Mouse (Mus musculus) midbrain, embryonic 10.5 days (tissue): ENCODE measurements around the gene Zbtb16. TPM values are rescaled to one million over a fixed set of nuclear protein-coding genes. Genes with fewer than 3 reads are reported as not detected.

Source experiments
- DNase-seq: peaks from one replicate; pipeline ENCODE4 v3.0.0-alpha.2; 2017; ENCODE audit warnings: low spot score
- H3K27ac ChIP-seq: fragments of 300-500 bp; sonication (generic); replicated peaks from 2 replicates; pipeline ENCODE4 v1.5.1; 2016; ENCODE audit warnings: mild to moderate bottlenecking
- H3K27me3 ChIP-seq: fragments of 300-500 bp; sonication (generic); 2 replicates; pipeline ENCODE4 v1.6.1; 2016; ENCODE audit warnings: low read depth, mild to moderate bottlenecking; ENCODE audit not compliant: poor library complexity, severe bottlenecking
- H3K36me3 ChIP-seq: fragments of 300-500 bp; sonication (generic); 2 replicates; pipeline ENCODE4 v1.6.1; 2016; ENCODE audit warnings: mild to moderate bottlenecking, moderate library complexity
- H3K4me1 ChIP-seq: fragments of 300-500 bp; sonication (generic); 2 replicates; pipeline ENCODE4 v1.6.1; 2016
- H3K4me3 ChIP-seq: fragments of 300-500 bp; sonication (generic); 2 replicates; pipeline ENCODE4 v1.5.1; 2016; ENCODE audit warnings: mild to moderate bottlenecking, moderate library complexity
- H3K9me3 ChIP-seq: fragments of 300-500 bp; sonication (generic); replicated peaks from 2 replicates; pipeline ENCODE4 v1.6.1; 2016; ENCODE audit warnings: mild to moderate bottlenecking
- WGBS: fragments of 180-500 bp; shearing (Covaris S2); methylation state at CpG from one replicate; pipeline ENCODE4 v1.1.7; 2016; 5-methylcytosine and 5-hydroxymethylcytosine counted together
- polyA plus RNA-seq: library from polyadenylated mRNA; unstranded; fragments of >200 nt; fragmentation: Nextera tagmentation; extraction: Ambion mirVana; gene quantifications from 2 replicates; pipeline ENCODE4 v1.2.1, GENCODE M21; 2016

Zbtb16 gene
- polyA plus RNA-seq, 1 experiment from 2014 or later, result 48.1 TPM

DNA sequence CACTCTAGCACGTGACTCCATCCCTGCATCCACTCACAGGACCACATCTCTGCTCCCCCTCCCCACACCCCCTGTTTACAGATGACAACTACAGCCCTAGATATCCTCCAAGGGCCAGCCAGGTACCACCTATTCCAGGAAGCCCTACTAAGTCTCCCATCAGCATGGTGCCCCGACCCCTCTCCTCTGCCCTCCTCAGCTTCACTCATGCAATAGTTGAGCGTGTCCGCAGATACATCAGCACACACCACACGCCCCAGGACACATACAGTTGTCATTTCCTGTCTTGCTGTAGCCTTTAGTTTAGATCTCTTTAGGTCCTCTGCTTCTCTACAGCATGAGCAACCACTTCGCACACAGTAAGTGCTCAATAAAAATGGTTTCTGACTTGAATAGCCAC is 23.7 kb downstream of the Zbtb16 start:
- no peaks in the 10 kb centered on the region for H3K27me3 ChIP-seq
- WGBS, result 93% methylated on average over 6 of the region's 6 CpGs
- peaks cover 47% of the 10 kb centered on the region for H3K36me3 ChIP-seq
- H3K4me3 ChIP-seq, result no peak overlapping the region
- peaks cover 50% of the 10 kb centered on the region for H3K4me1 ChIP-seq
- H3K27ac ChIP-seq, result no peak overlapping the region
- no peak for DNase-seq
- H3K9me3 ChIP-seq, result no peaks in the 10 kb centered on the region

DNA sequence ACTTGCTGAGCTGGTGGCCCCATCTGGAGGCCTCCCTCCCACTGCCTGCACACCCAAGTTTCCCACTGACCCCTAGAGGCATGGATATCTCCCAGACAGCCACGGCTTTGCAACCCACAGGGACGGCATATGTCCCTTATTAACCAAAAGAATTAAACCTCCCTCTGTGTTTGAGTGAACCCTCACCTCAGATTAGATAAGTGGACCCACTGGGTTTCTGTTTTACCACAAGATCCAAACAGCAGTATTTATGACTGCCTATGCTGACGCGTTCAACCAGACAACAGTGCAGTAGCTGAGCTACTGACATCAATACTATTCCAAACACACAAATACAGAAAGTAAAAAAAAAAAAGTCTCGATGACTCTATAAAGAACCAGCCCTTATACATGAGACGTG is 29.4 kb downstream of the Zbtb16 start:
- no peak for DNase-seq
- no peak overlapping the region for H3K4me3 ChIP-seq
- 80% methylated on average over 6 of the region's 6 CpGs for WGBS
- no peaks in the 10 kb centered on the region for H3K9me3 ChIP-seq
- no peaks in the 10 kb centered on the region for H3K27me3 ChIP-seq
- peaks cover 55% of the 10 kb centered on the region for H3K4me1 ChIP-seq
- peaks cover 36% of the 10 kb centered on the region for H3K36me3 ChIP-seq
- no peak overlapping the region; the same call in 1 of the 2 replicates for H3K27ac ChIP-seq

DNA sequence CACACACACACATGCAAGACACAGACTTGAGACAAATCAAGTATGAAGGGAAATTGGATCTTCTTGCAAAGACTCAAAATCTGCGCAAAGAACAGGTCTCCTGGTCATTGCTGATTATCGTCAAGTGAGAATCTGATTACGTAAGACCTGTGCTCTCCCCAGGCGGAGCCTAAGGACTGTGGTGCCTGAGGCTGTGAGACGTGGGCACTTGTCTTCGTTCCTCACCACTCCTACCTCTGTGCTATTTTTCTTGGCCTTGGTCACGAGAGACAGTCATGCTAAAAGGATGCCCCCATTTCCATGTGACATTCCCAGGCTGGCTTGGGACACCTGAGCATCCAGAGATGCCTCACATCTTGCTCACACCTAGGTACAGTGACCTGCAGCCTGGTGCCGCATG is 30.2 kb downstream of the Zbtb16 start:
- no peak overlapping the region for H3K27ac ChIP-seq
- peaks cover 36% of the 10 kb centered on the region for H3K36me3 ChIP-seq
- no peaks in the 10 kb centered on the region for H3K9me3 ChIP-seq
- peaks cover 62% of the 10 kb centered on the region for H3K4me1 ChIP-seq
- H3K4me3 ChIP-seq, result no peak overlapping the region
- no peaks in the 10 kb centered on the region for H3K27me3 ChIP-seq
- 91% methylated on average over 8 of the region's 8 CpGs for WGBS
- DNase-seq, result no peak

DNA sequence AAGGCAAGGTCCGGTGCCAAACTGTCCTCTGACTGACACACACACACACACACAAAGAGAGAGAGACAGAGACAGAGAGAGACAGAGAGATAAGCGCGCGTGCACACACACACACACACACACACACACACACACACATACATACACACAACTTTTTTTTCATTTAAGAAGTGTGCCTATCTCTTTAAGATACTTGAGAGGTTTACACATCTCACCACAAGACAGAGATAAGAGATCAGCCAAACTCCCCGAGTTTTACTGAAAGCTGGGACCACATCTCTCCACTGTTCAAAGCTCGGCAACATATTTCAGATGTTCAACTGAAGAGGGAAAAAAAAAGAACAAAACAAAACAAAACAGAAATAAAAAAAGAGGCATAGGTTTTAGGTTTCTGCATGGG is 31.5 kb downstream of the Zbtb16 start:
- 84% methylated on average over 6 of the region's 6 CpGs for WGBS

DNA sequence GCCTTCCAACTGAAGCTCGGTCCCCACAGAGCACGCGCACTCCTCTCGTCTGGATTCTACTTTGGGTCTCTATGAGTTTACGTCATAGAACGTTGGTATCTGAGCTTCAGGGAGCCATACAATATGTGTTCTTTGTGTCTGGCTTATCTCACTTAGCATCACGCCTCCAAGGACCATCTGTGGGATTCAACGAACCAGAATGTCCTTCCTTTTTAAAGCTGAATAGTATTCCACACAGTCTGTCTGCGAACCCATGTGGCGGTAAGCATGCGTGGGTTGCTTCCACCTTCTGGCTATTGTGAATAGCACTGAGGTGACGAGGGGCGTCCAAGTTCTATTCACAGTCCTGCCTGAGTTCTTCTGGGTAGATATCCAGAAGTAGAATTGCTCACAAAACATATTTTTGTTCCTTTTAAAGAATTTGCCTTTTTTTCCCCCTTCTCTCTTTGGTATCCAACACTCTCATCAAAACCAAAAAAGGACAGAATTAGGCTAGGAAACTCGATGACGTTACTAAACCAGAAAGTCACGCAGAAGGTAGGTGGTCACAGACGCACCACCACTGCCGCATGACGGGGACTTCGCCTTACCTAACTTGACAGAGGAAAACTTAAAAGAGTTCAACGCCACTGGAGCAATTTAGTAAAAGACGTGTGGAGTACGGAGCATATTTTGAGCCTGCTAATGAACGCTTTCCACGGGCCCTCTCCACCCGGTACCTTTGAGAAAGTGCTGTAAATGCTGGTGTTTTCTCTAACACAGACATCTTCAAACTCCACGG is 32.4 kb downstream of the Zbtb16 start:
- peaks cover 22% of the 10 kb centered on the region for H3K36me3 ChIP-seq
- H3K9me3 ChIP-seq, result no peaks in the 10 kb centered on the region
- peaks cover 70% of the 10 kb centered on the region for H3K4me1 ChIP-seq
- DNase-seq, result no peak
- no peak overlapping the region for H3K4me3 ChIP-seq
- WGBS, result 95% methylated on average over 27 of the region's 27 CpGs
- H3K27me3 ChIP-seq, result no peaks in the 10 kb centered on the region
- no peak overlapping the region for H3K27ac ChIP-seq

More for the DNA sequence above, 31.5 kb downstream of the Zbtb16 start:
- DNase-seq, result no peak
- Histone ChIP-seq H3K9me3 (no peaks in the 10 kb centered on the region), H3K27ac (no peak overlapping the region), H3K36me3 (peaks cover 24% of the 10 kb centered on the region), H3K27me3 (no peaks in the 10 kb centered on the region), H3K4me1 (peaks cover 63% of the 10 kb centered on the region), H3K4me3 (no peak overlapping the region)

DNA sequence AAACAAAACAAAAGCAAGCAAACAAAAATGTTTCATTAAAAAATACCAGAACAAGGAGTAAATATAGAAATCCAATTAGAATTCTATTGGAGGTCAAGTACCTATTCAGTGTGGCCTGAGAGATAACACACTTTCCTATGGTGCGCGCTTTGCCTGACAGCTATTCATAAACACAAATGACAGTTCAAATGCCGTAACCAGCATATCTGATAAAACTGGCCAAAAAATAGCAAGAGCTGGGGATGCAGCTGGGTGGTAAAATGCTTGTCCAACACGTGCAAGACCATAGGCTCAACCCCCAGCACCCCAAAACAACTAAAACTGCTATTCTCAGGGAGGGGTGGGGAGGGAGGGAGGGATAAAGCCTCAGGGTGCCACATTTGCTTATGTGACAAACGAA is 33.6 kb downstream of the Zbtb16 start:
- DNase-seq, result no peak
- no peaks in the 10 kb centered on the region for H3K27me3 ChIP-seq
- no peaks in the 10 kb centered on the region for H3K9me3 ChIP-seq
- 69% methylated on average over 5 of the region's 5 CpGs for WGBS
- H3K27ac ChIP-seq, result no peak overlapping the region
- H3K36me3 ChIP-seq, result peaks cover 23% of the 10 kb centered on the region
- H3K4me1 ChIP-seq, result peaks cover 73% of the 10 kb centered on the region
- no peak overlapping the region for H3K4me3 ChIP-seq

DNA sequence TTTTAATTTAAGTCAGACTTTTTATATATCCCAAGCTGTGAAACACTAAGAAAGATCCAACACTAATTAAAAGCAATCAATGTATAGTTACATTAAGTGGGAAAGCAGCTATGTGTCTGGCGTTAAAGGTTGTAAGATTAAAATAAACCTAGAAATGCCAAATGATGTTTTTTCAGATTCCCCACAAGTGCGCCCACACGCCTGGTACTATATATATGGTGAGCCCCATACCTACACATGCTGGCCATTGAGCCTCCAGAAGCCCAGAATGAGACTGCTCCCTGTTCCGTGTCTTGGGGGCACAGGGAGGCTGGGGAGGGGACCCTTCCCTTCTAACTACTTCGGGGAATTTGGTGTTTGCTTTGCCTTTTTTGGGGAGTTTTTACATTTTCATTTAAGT is 34.7 kb downstream of the Zbtb16 start:
- peaks cover 72% of the 10 kb centered on the region for H3K4me1 ChIP-seq
- H3K27ac ChIP-seq, result no peak overlapping the region
- no peaks in the 10 kb centered on the region for H3K27me3 ChIP-seq
- WGBS, result 80% methylated on average over 5 of the region's 5 CpGs
- no peaks in the 10 kb centered on the region for H3K9me3 ChIP-seq
- peaks cover 23% of the 10 kb centered on the region for H3K36me3 ChIP-seq
- no peak overlapping the region for H3K4me3 ChIP-seq
- DNase-seq, result no peak

DNA sequence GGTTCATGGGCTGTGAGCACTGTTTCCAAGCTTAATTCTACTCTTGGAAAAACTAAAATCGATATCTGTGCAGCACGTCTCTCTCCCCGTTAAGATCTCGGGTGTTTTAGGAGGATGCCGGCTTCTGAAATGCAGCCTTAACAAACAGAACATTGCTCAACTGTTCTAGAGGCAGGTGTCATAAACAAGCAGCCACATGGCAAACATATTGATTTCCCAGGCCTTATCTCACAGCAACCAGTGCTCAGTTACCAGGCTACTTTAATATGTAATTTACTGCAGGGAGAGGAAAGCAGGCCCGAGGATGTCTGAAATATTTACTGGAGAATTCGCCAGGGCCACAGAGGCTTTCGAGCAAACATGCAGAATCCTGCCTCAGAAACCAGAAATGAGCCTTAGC is 35.4 kb downstream of the Zbtb16 start:
- DNase-seq, result no peak
- Histone ChIP-seq H3K36me3 (peaks cover 20% of the 10 kb centered on the region), H3K27me3 (no peaks in the 10 kb centered on the region), H3K4me1 (peaks cover 72% of the 10 kb centered on the region), H3K9me3 (no peaks in the 10 kb centered on the region), H3K27ac (0 out of 2 replicates have a peak overlapping the region, but pooled peaks have one; percentile 6), H3K4me3 (no peak overlapping the region)
- WGBS, result 92% methylated on average over 8 of the region's 8 CpGs

DNA sequence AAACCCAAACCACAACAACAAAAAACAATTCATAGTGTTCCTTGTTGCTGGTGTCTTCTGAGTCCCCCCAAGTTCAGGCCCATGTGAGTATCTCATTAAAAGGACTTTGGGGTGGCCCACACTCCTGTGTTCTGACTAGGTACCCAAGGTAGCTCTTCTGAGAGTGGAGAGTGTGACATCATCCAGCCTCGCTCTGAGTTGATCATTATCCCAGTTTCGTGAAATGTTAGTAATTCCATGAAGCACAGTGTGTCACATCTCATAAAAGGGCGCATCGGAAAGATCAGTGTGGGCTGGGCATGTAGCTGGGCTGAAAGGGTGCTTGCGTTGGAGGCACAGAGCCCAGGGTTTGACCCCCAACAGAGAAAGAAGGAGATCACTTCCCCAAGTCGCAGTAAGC is 38.0 kb downstream of the Zbtb16 start:
- Histone ChIP-seq H3K4me3 (no peak overlapping the region), H3K36me3 (peaks cover 4% of the 10 kb centered on the region; the same call in 1 of the 2 replicates), H3K4me1 (peaks cover 94% of the 10 kb centered on the region), H3K27ac (no peak overlapping the region), H3K9me3 (no peaks in the 10 kb centered on the region), H3K27me3 (no peaks in the 10 kb centered on the region)
- no peak for DNase-seq
- 84% methylated on average over 6 of the region's 6 CpGs for WGBS

DNA sequence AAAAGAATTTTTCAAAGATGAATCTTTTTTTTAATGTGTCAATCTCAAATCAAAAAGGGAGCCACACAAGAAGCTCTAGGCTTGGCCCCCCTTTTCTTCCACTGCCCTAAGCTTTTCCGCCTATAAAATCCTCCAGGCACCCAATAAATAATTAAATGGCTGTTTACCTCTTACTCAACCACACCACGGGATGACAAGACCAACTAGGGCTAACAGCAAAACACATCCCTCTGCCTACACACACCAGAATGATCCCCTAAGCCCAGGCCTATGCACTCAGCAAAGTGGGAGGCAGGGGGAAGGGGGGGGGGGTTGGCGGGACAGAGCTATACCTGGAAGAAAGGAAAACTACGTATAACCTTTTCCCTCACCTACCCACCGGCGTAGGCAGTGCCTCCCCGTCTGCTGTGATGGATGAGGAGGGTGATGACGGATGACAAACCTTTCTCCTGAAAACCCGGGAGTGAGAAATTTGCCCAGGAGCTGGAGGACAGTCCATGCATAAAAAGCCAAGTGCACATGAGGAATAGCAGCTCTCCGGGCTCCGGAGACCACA is 39.7 kb downstream of the Zbtb16 start:
- Histone ChIP-seq H3K36me3 (peaks cover 13% of the 10 kb centered on the region; the same call in 1 of the 2 replicates), H3K27me3 (no peaks in the 10 kb centered on the region), H3K27ac (peak overlapping the region; percentile 58), H3K4me3 (no peak overlapping the region), H3K9me3 (no peaks in the 10 kb centered on the region), H3K4me1 (peaks cover 97% of the 10 kb centered on the region)
- WGBS, result 62% methylated on average over 11 of the region's 11 CpGs
- DNase-seq, result no peak

DNA sequence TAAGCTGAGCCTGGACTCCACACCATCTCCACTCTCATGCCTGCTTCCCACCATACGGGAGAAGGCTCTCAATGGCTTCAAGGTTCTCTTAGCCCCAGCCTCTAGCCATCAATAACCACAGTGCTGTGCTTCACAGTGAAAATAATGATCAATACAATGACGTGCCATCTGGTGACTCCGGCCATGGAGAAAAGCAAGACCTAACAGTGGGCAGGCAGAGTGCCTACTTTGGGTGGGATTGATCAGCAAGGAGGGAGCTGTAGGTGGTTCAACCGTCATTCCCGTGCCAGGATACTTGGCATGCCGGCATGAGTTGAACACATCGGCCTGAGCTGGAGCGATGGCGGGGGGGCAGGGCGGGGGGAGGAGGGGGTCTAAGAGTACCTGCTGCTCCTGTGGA is 40.3 kb downstream of the Zbtb16 start:
- no peaks in the 10 kb centered on the region for H3K27me3 ChIP-seq
- WGBS, result 31% methylated on average over 10 of the region's 10 CpGs
- H3K9me3 ChIP-seq, result no peaks in the 10 kb centered on the region
- H3K27ac ChIP-seq, result peak overlapping the region; percentile 77
- peaks cover 97% of the 10 kb centered on the region for H3K4me1 ChIP-seq
- DNase-seq, result no peak
- peak overlapping the region; percentile 26 for H3K4me3 ChIP-seq
- peaks cover 13% of the 10 kb centered on the region; the same call in 1 of the 2 replicates for H3K36me3 ChIP-seq

DNA sequence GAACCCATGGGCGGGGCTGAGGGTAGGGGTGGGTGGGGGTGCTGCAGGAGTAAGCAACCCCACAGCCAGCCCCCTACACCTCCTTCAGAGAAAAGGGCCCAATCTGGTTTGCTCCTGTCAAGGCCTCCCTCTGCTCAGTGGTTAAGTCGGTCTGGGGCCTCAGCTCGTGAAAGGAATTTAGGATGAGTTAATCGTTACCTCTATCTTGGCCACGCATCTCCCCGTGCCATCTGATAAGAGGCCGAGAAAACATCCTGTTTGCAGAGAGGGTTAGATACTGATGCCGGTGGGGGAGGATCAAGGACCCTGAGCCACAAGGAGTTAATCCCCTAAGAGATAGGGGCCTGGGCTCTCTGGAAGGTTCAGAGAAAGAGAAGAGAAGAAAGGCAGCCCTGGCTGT is 40.9 kb downstream of the Zbtb16 start:
- Histone ChIP-seq H3K27me3 (no peaks in the 10 kb centered on the region), H3K4me3 (peak overlapping the region; percentile 26; the same call in 1 of the 2 replicates), H3K4me1 (peaks cover 97% of the 10 kb centered on the region), H3K36me3 (peaks cover 13% of the 10 kb centered on the region; the same call in 1 of the 2 replicates), H3K27ac (peak overlapping the region; percentile 77), H3K9me3 (no peaks in the 10 kb centered on the region)
- 7% methylated on average over 8 of the region's 8 CpGs for WGBS
- peak; percentile 32 for DNase-seq

DNA sequence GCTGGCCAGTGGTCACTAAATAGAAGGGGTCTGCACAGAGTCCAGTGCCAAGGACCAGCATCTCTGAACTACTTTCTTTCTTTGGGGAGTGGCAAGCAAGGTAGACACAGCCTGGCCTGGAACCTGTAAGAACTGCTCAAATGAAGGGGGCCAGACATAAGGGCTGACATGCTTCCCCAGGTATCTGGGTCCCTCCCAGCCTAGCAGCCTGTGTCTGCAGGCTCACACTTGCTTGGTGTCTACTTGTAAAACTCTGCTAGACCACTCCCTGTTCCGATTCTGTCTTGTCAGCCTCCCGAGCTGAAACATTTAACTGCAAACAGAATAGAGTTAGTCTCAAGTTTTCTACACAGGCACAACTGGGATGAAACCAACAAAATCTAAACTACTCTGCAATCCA is 41.6 kb downstream of the Zbtb16 start:
- WGBS, result 50% methylated on average over 2 of the region's 2 CpGs
- DNase-seq, result no peak
- Histone ChIP-seq H3K27ac (peak overlapping the region; percentile 77), H3K27me3 (no peaks in the 10 kb centered on the region), H3K4me1 (peaks cover 98% of the 10 kb centered on the region), H3K4me3 (no peak overlapping the region), H3K36me3 (peaks cover 13% of the 10 kb centered on the region; the same call in 1 of the 2 replicates), H3K9me3 (no peaks in the 10 kb centered on the region)
